Mouse (Mus musculus) adrenal gland, adult (tissue): ENCODE measurements around the gene Itpr2.

Source experiments
- DNase-seq, 2 experiments: peaks; one replicate each; pipeline ENCODE4 v3.0.0; 2022 to 2023; ENCODE audit warnings: low spot score in 1 of 2; ENCODE audit not compliant: inconsistent age in 2 of 2

Itpr2 gene

GRCm38 (mm10) chr6:146077124-146077889 lies 424.7 kb downstream of the Itpr2 start:
- DNase-seq: peak; percentile 37 to 70

- DNase-seq: no peak
Observed at GRCm38 (mm10) chr6:146072842-146073241, 429.2 kb downstream of the Itpr2 start.

DNA sequence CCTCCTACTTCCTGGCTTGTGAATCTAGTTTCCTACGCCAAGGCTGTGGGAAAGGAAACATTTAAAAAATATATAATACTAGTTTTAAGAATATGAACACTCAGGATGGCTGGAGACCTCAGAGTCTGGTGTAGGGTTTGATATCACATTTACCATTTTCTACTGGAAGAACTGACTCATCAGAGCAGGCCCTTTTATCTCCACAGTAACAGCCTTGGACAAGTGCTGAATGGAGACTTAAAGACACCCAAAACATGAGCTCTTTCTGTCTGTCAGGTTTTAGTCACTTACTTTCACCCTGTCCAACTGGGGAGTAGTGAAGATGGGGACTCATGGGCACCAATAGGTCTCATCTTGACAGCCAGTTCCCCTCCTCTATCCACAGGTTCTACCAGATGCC lies 430.1 kb downstream of the Itpr2 start:
- peak; percentile 22 to 68 for DNase-seq
